Comparison of ENCODE assay signal across 10 mouse cellular contexts in genomic region chr6:90506673-90507311, GRCm38 (mm10). TPM values are rescaled to one million over a fixed set of nuclear protein-coding genes. Genes with fewer than 3 reads are reported as not detected.
DNase-seq lines count a peak whose midpoint lies in the region; ATAC-seq and TF ChIP-seq lines count a peak whose summit lies in the region.
"Had no signal": no experiment of that assay in that cellular context is flagged by ENCODE, and none has a peak within 500 bp of the region (broad histone marks: within the 10 kb centered on the region; RNA-seq: fewer than 3 reads in every experiment).

No protein-coding gene starts in this region.

- no peak overlapping the region for H3K4me2 ChIP-seq in liver, embryonic 12.5 days
- H3K4me2 ChIP-seq in embryonic facial prominence, embryonic 15.5 days (replicated peaks): peak overlapping the region; percentile 21; the same call in 1 of the 2 replicates
- H3K4me2 ChIP-seq in heart, embryonic 12.5 days: no peak overlapping the region
- H3K4me2 ChIP-seq: liver, embryonic 13.5 days had no signal

- no peak for ATAC-seq in liver, embryonic 12.5 days
- ATAC-seq in embryonic facial prominence, embryonic 15.5 days (ENCODE audit: insufficient number of reproducible peaks, low FRiP score, low TSS enrichment, low read depth): peak; percentile 40; the same call in 1 of the 2 replicates
- ATAC-seq in heart, embryonic 12.5 days (ENCODE audit: insufficient number of reproducible peaks, low FRiP score): no peak

- TF ChIP-seq POLR2A in liver, adult 2 months (IDR thresholded peaks at IDR 0.05; ENCODE audit: extremely low read depth, insufficient read depth, low read length): no peak
- TF ChIP-seq POLR2A in lung, adult 2 months (IDR thresholded peaks at IDR 0.05; ENCODE audit: borderline replicate concordance, extremely low read depth, low read depth, low read length): peak; percentile 42; the same call in 1 of the 2 replicates

- peaks cover 31% of the 10 kb centered on the region for H3K4me1 ChIP-seq in liver, adult 2 months (ENCODE audit: control insufficient read depth, insufficient read depth, low read length)
- H3K4me1 ChIP-seq in liver, embryonic 12.5 days: 0 out of 2 replicates have a peak, but pooled peaks cover 9% of the 10 kb centered on the region
- peaks cover 36% of the 10 kb centered on the region for H3K4me1 ChIP-seq in embryonic facial prominence, embryonic 15.5 days
- peaks cover 44% of the 10 kb centered on the region for H3K4me1 ChIP-seq in heart, embryonic 12.5 days (replicated peaks)
- H3K4me1 ChIP-seq in lung, adult 2 months (ENCODE audit: control insufficient read depth, insufficient read depth, low read length): peaks cover 28% of the 10 kb centered on the region

- no peak overlapping the region for H3K4me3 ChIP-seq in liver, adult 2 months (ENCODE audit: insufficient read depth, low read depth, low read length)
- no peak overlapping the region for H3K4me3 ChIP-seq in liver, embryonic 12.5 days
- no peak overlapping the region for H3K4me3 ChIP-seq in embryonic facial prominence, embryonic 15.5 days (replicated peaks)
- no peak overlapping the region for H3K4me3 ChIP-seq in heart, embryonic 12.5 days
- no peak overlapping the region for H3K4me3 ChIP-seq in lung, adult 2 months (replicated peaks; ENCODE audit: extremely low read depth, low read depth, low read length)
- H3K4me3 ChIP-seq: liver, embryonic 13.5 days had no signal

- no peaks in the 10 kb centered on the region for H3K27me3 ChIP-seq in liver, adult 2 months (ENCODE audit: control insufficient read depth, insufficient read depth, low read length)
- no peaks in the 10 kb centered on the region for H3K27me3 ChIP-seq in liver, embryonic 12.5 days (replicated peaks)
- H3K27me3 ChIP-seq in embryonic facial prominence, embryonic 15.5 days: no peaks in the 10 kb centered on the region
- no peaks in the 10 kb centered on the region for H3K27me3 ChIP-seq in heart, embryonic 12.5 days (replicated peaks)
- H3K27me3 ChIP-seq: liver, embryonic 13.5 days had no signal

- no peak for TF ChIP-seq CTCF in liver, adult 2 months (IDR thresholded peaks at IDR 0.05; ENCODE audit: low read depth, low read length)
- no peak for TF ChIP-seq CTCF in lung, adult 2 months (IDR thresholded peaks at IDR 0.05; ENCODE audit: insufficient read depth, low read length)

- WGBS in liver, adult 2 months: 13% methylated on average over 16 of the region's 16 CpGs
- 61% methylated on average over 16 of the region's 16 CpGs for WGBS in liver, embryonic 12.5 days (ENCODE audit: insufficient replicate concordance)
- 28% methylated on average over 16 of the region's 16 CpGs for WGBS in embryonic facial prominence, embryonic 15.5 days
- 51% methylated on average over 16 of the region's 16 CpGs for WGBS in heart, embryonic 12.5 days
- WGBS in lung, adult 2 months: 17% methylated on average over 16 of the region's 16 CpGs

- DNase-seq in liver, adult 2 months (ENCODE audit: extremely low read depth, low read depth, low spot score): peak; percentile 96
- peak; percentile 97 for DNase-seq in kidney, postnatal 36 days
- DNase-seq in lung, adult 2 months: peak; percentile 90
- peak; percentile 87 for DNase-seq in right cerebral cortex, postnatal 4 days
- DNase-seq in spleen, postnatal 4 days (ENCODE audit: low spot score in 2 of 2): no peak
- DNase-seq: liver, embryonic 13.5 days had no signal

- no peaks in the 10 kb centered on the region for H3K9me3 ChIP-seq in liver, embryonic 12.5 days (replicated peaks)
- no peaks in the 10 kb centered on the region for H3K9me3 ChIP-seq in embryonic facial prominence, embryonic 15.5 days (replicated peaks)
- no peaks in the 10 kb centered on the region for H3K9me3 ChIP-seq in heart, embryonic 12.5 days (replicated peaks)
- H3K9me3 ChIP-seq: liver, embryonic 13.5 days had no signal

- no peaks in the 10 kb centered on the region for H3K36me3 ChIP-seq in liver, adult 2 months (ENCODE audit: control insufficient read depth, insufficient read depth, low read length)
- no peaks in the 10 kb centered on the region for H3K36me3 ChIP-seq in liver, embryonic 12.5 days
- no peaks in the 10 kb centered on the region for H3K36me3 ChIP-seq in embryonic facial prominence, embryonic 15.5 days
- no peaks in the 10 kb centered on the region for H3K36me3 ChIP-seq in heart, embryonic 12.5 days
- H3K36me3 ChIP-seq: liver, embryonic 13.5 days had no signal

- H3K9ac ChIP-seq in liver, adult 2 months (ENCODE audit: low read depth, low read length): peak overlapping the region; percentile 60
- no peak overlapping the region for H3K9ac ChIP-seq in liver, embryonic 12.5 days
- H3K9ac ChIP-seq in embryonic facial prominence, embryonic 15.5 days: no peak overlapping the region
- no peak overlapping the region for H3K9ac ChIP-seq in heart, embryonic 12.5 days
- H3K9ac ChIP-seq: liver, embryonic 13.5 days had no signal

- peak overlapping the region; percentile 92 for H3K27ac ChIP-seq in liver, adult 2 months (replicated peaks; ENCODE audit: insufficient read depth, low read depth, low read length)
- no peak overlapping the region for H3K27ac ChIP-seq in liver, embryonic 12.5 days
- H3K27ac ChIP-seq in embryonic facial prominence, embryonic 15.5 days (replicated peaks): peak overlapping the region; percentile 75
- peak overlapping the region; percentile 85 for H3K27ac ChIP-seq in heart, embryonic 12.5 days (ENCODE audit: poor library complexity, severe bottlenecking)
- H3K27ac ChIP-seq: liver, embryonic 13.5 days had no signal

- H3K79me2 ChIP-seq in liver, adult 2 months (ENCODE audit: control insufficient read depth, insufficient read depth, low read length): no peaks in the 10 kb centered on the region

RNA-seq across cellular contexts. Expression of gene Aldh1l1, which starts 20.6 kb away (rescaled TPM):
- total RNA-seq in liver, adult 2 months (2014; rRNA removed): 1,071 and 1,237 TPM in 2 replicates
- 834 and 897 TPM in 2 replicates for polyA plus RNA-seq in liver, adult 2 months (2012; rRNA removed)
- polyA plus RNA-seq in liver, embryonic 12.5 days (2016; fragmentation: Nextera tagmentation; extraction: Ambion mirVana): 8.0 and 11.6 TPM in 2 replicates
- polyA plus RNA-seq in embryonic facial prominence, embryonic 15.5 days (2015; fragmentation: Nextera tagmentation; extraction: Ambion mirVana): 2.0 and 2.1 TPM in 2 replicates
- 1.1 and 2.1 TPM in 2 replicates for polyA plus RNA-seq in heart, embryonic 12.5 days (2016; fragmentation: Nextera tagmentation; extraction: Ambion mirVana)
- polyA plus RNA-seq in lung, adult 2 months (2012; rRNA removed): 14.7 and 17.9 TPM in 2 replicates

RNA-seq across cellular contexts. Expression of gene Klf15, which starts 44.4 kb away (rescaled TPM):
- 148 and 168 TPM in 2 replicates for total RNA-seq in liver, adult 2 months (2014; rRNA removed)
- polyA plus RNA-seq in liver, adult 2 months (2012; rRNA removed): 147 and 252 TPM in 2 replicates
- 8.6 and 10.3 TPM in 2 replicates for polyA plus RNA-seq in liver, embryonic 12.5 days (2016; fragmentation: Nextera tagmentation; extraction: Ambion mirVana)
- 6.8 and 7.1 TPM in 2 replicates for polyA plus RNA-seq in embryonic facial prominence, embryonic 15.5 days (2015; fragmentation: Nextera tagmentation; extraction: Ambion mirVana)
- polyA plus RNA-seq in heart, embryonic 12.5 days (2016; fragmentation: Nextera tagmentation; extraction: Ambion mirVana): 6.6 and 7.3 TPM in 2 replicates
- 55.7 and 145 TPM in 2 replicates for polyA plus RNA-seq in lung, adult 2 months (2012; rRNA removed)
- total RNA-seq: CH12.LX had no signal

Comparison
In these comparisons a context has a peak if more than half of its experiments do, and no peak if none do; other contexts are left out.
1. RNA of gene Aldh1l1, which starts 20.6 kb away (polyA plus RNA-seq): 834 to 897 TPM in liver, adult 2 months; 14.7 to 17.9 TPM in lung, adult 2 months, 8.0 to 11.6 TPM in liver, embryonic 12.5 days, 1.1 to 2.1 TPM in heart, embryonic 12.5 days and 2.0 to 2.1 TPM in embryonic facial prominence, embryonic 15.5 days; every median in the first group is over 10 times any median in the second.
2. DNase-seq: peak in liver, adult 2 months (single experiment), kidney, postnatal 36 days (2 of 2), lung, adult 2 months (single experiment) and right cerebral cortex, postnatal 4 days (single experiment); none in spleen, postnatal 4 days (0 of 2).